Mouse (Mus musculus): ENCODE results near the gene Sel1l3.

The Sel1l3 gene

DNA sequence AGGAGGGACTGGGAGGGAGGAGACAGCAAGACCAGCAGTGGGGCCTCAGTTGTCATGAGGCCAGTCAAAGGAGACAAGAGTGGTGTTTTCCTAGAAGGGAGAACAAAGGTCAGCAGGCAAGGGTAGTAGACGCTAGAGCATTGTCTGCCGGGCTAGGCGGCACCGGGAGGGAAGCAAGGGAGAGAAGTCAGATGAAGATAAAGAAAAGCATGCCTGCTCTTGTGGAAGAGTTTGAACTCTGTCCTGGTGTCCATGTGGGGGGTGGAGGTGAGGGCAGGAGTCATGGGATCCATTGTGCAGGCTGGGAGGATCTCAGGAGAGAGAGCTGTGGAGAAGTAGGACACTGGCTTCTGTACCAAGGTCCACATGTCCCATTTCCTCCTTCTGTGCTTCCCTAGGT is 135.3 kb downstream of the Sel1l3 start:
- no peak for DNase-seq

DNA sequence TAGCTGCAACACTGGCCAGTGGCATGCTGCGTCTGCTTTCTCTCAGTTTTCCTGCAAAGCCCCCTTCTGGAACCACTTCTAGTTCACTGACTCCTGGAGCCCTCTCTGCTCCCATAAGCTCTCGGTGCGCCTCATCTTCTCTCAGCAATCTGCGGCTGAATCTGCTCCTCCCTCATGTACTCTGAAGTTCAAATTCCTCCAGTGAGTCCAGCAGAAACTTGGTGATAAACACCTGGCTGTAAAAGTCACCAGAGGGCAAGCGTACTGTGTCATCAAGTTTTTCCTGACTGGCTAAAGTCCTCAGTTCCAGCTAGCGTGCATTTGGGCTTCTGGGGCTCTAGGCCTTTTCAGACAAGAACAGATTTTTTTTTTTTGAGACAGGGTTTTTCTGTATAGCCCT is 139.2 kb downstream of the Sel1l3 start:
- no peak for DNase-seq

DNA sequence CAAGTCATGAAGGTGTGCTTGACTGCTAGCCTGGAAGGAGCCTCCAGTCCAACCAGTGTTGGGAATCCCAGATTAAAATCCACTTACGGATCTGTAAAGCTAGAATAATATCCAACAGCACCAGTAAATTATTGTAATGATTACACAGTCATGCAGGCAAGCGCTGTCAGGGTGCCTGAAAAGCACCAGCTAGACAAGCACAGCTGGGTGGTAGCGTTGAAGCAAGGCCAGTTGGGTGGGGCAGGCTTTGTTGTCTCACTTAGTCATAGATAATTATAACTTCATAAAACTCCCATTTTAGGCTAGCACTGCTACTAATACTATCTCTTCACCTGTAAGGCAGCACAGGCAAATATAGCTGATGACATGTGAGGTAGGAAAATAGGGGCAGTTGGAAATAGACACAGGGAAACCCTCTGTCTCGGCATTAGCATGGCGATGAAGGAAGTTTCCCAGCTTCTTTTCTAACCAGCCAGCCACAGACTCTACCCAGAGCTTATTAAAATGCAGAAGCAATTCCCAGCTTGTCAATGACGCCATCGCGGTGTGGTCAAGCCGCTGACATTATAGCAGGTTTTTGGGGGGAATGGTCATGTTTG is 152.1 kb downstream of the Sel1l3 start:
- DNase-seq: no peak
